Mouse (Mus musculus): ENCODE data around the gene Rad9b. TPM values are rescaled to one million over a fixed set of nuclear protein-coding genes. Genes with fewer than 3 reads are reported as not detected.
"Not testable (repeated sequence)": the region's sequence is repeated elsewhere in the genome, so short reads cannot be mapped to it uniquely, and the experiment has no call there.

The Rad9b gene
- total RNA-seq, 2 experiments from 2014 or later: 3.7 to 3.9 TPM

DNA sequence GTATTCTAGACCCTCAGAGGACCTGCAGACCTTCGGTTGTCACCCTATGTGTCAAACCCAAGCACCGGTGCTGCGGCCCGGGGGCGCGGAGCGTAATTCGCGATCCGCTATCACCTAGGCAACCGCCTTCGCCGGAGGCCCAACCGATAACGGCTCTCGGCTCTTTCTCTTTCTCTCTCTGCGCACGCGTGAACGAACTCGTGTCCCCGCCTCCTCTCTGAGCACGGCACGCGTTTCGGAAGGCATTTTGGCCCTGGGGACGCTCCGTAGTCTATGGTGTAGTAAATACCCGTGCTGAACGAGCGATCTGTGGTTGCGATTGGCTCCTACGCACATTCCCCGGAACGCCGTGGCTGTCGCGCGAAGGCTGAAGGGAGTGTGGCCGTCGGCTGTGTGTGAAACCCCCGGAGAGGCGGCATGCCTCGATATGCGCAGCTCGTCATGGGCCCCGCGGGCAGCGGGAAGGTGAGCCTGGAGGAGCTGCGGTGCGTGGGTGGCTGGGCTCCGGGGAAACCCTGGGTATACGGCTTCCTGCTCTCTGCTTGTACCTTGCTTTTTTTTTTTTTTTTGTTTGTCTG, 18.2 kb upstream of the Rad9b start, which contains the start of gene Fam216a:
Gene Fam216a (minus strand): TSS at position 173 of the 578 bp plus-strand sequence.
- peak; percentile 99 to 100 for DNase-seq (ENCODE audit: low spot score in 2 of 2)

DNA sequence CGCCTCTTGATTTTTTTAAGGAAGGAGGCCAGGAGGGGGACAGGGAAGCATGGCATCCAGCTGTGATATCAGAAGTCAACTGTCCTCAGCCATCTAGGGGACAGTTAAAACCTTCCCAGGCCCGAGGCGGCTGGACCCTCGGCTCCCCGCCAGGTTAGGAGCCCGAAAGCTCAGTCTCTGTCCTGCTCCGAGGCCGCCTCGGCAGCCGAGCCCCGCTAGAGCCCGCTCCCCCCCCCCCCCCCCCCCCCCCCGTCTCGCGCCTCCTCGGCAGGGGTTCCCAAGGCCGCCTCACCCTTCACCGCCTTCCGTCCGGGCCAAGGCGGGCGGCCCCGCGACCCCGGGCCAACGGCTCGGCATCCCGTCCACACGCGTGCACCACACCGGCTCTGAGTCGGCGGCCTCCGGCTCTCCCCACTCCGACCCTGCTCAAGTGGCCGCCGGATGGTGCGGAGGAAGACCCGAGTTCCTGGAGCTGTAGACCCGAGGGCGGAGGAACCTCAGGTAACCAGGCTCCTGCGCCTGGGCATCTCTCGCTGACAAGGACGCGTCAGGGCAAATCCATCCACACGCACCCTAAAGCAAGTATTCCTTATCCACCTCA, 17.7 kb upstream of the Rad9b start, which contains the start of gene Gpn3:
Gene Gpn3 (plus strand): TSS at position 286 of the 601 bp plus-strand sequence.
- no peak for DNase-seq (ENCODE audit: low spot score in 2 of 2)

- DNase-seq (ENCODE audit: low spot score in 2 of 2): peak in 1 of 2 experiments; percentile 16
Measured at GRCm38 (mm10) chr5:122354492-122355067, 547 bp upstream of the Rad9b start.

- no peak for DNase-seq (ENCODE audit: low spot score in 2 of 2)
Measured at GRCm38 (mm10) chr5:122345777-122346176, 8.3 kb downstream of the Rad9b start.

DNA sequence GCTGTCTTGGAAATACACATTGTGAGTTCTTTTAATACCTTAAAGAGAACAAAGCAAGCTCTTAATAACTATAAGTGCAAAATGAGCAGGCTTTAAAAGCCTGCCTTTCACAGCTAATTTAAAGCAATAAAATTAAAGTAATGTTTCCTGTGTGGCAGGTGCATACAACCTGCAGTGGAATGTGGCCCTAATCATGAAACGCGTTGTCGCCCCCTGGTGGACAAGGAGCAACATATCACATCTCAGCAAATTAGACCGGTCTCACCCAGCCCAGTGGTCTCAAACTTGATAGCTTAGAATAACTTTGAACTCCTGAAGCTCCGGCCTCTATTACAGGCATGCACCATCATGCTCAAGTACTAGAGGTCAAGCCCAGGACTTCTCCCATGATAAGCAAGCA, 9.8 kb downstream of the Rad9b start:
- DNase-seq (ENCODE audit: low spot score in 2 of 2): peak in 1 of 2 experiments; percentile 70

DNA sequence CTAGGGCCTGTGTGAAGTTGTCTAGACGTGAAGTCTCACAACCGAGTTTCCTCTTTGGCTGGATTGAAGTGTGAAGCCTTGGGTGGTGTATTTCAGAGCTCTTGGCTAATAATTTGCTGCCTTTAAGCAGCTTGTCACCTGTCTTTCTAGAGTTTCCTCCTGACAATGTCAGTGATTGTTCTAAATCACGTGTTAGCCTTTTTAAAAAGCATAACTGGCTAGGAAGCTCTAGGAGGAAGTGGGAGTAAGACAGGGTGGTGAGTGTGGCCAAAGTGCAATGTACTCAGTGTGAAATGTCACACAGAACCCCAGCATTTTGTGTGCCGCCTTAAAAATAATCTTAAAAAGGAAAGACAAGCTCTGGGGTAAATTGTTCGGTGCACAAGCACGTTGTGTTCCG, 10.3 kb downstream of the Rad9b start:
- DNase-seq (ENCODE audit: low spot score in 2 of 2): no peak

DNA sequence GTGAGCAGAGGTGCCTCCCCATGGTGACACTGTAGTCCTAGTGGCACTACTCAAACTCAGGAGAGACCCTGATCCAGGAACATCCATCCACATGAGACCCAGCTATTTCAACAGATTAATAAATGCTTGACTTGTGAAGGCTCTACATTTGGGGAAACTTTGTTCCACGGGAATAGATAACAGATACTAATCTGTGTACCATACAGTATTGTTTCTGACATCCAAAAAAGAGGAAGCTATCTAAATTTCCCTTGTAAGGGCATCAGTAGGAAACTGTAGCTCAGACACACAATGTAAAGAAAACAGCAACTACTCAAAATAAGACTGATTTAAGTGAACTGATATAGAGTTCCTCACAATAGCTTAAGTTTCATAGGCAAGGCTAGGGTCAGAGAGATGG, 11.2 kb downstream of the Rad9b start:
- no peak for DNase-seq (ENCODE audit: low spot score in 2 of 2)

GRCm38 (mm10) chr5:122336554-122337294, 17.3 kb downstream of the Rad9b start:
- no peak for DNase-seq (ENCODE audit: low spot score in 2 of 2)

GRCm38 (mm10) chr5:122334682-122335081, 19.4 kb downstream of the Rad9b start:
- no peak for DNase-seq (ENCODE audit: low spot score in 2 of 2)

- no peak for DNase-seq (ENCODE audit: low spot score in 2 of 2)
Measured at GRCm38 (mm10) chr5:122330269-122330668, 23.8 kb downstream of the Rad9b start.

DNA sequence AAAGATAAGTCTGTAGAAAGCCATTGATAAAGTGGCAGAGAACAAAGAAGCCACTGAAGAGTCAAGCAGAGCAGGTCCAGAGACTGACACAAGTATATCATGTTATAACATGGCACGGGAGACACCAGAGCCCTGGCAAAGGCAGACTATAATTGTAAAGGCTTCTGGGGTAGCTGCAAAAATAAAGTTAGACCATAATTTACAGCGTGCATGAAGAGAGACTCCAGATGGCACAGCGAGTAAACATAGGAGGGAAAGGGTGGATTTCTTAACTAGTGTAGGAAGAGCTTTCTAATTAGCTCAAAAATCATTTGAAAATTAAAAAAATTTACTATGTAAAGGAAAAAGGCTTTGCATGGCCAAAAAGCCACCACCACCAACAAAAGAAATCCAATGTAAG, 26.8 kb downstream of the Rad9b start:
- DNase-seq (ENCODE audit: low spot score in 2 of 2): peak in 1 of 2 experiments; percentile 52

DNA sequence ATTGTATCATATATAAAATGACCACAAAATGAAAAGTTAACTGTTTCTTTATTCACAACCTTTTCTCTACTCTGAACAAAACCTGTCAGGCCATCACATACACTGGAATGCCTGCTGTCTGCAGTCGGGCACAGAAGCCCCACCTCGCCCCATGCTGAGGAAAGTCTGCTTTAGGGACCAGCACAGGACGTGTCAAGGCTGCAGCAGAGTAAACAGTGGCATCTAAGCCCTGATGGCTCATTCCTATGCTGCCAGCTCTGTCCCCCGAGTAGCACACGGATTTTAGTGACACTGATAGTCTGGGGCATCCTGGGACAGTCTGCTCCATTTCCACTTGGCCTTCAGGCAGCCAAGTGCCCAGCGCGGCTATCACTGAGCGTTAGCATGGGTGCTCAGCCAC, 28.6 kb downstream of the Rad9b start:
- no peak for DNase-seq (ENCODE audit: low spot score in 2 of 2)

- peak; percentile 77 to 88 for DNase-seq (ENCODE audit: low spot score in 2 of 2)
Measured at GRCm38 (mm10) chr5:122324608-122325431, 29.2 kb downstream of the Rad9b start.

DNA sequence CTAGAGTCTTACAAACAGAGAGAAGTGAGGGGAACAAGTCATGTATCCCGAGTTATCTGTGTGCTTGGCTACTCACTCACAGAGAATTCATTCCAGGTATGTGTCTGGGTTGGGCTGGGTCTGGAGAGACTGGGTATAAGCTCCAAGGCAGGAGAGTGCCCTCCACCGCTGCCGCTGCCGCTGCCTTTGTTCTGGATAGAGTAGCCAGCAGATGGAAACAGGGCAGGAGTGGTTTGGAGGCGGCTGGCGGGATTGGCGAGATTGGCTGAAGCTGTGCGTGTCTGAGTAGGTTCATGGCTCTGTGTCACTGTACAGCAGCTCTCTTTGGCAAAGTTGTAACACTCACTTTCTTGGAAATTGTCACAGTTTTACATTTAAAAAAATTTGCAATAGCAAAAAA, 30.5 kb downstream of the Rad9b start:
- DNase-seq (ENCODE audit: low spot score in 2 of 2): no peak

- DNase-seq (ENCODE audit: low spot score in 2 of 2): no peak
Measured at GRCm38 (mm10) chr5:122320205-122320781, 33.7 kb downstream of the Rad9b start.

DNA sequence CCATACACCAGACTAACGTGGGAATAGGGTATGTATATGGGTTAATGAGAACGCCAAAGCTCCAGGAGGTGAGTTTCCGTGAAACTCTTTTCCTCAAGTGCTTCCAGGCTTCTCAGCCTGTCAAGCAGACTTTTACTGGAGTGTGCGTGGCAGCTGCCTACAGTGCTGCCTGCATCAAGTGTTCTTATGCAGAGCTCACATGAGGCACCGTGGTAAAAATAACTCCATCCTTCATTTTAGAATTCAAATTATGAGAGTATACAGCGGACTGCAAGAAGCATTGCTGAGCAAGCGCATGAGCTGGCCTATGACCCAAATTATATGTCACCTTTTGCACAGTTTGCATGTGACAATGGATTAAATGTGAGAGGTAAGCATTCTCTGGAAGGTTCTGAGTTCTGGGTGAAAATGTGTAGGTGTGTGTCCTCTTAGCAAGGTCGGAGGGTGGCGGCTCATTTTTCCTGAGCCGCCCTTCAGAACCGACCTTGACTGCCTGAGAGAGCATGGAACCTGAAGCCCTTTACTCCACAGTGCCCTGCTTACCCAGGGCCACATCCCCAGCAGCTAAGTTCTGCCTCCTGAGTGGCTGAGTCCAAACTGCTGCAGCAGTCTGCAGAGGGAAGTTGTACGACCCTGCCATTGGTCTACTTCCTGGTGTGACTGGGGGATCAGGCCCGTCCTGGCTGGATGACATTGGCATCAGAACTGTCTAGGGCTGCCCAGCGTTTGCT, 34.4 kb downstream of the Rad9b start:
- DNase-seq (ENCODE audit: low spot score in 2 of 2): peak in 1 of 2 experiments; percentile 59

- DNase-seq (ENCODE audit: low spot score in 2 of 2): not testable (repeated sequence)
Measured at GRCm38 (mm10) chr5:122318976-122319375, 35.1 kb downstream of the Rad9b start.

- DNase-seq (ENCODE audit: low spot score in 2 of 2): no peak
Measured at GRCm38 (mm10) chr5:122318100-122318499, 35.9 kb downstream of the Rad9b start.

DNA sequence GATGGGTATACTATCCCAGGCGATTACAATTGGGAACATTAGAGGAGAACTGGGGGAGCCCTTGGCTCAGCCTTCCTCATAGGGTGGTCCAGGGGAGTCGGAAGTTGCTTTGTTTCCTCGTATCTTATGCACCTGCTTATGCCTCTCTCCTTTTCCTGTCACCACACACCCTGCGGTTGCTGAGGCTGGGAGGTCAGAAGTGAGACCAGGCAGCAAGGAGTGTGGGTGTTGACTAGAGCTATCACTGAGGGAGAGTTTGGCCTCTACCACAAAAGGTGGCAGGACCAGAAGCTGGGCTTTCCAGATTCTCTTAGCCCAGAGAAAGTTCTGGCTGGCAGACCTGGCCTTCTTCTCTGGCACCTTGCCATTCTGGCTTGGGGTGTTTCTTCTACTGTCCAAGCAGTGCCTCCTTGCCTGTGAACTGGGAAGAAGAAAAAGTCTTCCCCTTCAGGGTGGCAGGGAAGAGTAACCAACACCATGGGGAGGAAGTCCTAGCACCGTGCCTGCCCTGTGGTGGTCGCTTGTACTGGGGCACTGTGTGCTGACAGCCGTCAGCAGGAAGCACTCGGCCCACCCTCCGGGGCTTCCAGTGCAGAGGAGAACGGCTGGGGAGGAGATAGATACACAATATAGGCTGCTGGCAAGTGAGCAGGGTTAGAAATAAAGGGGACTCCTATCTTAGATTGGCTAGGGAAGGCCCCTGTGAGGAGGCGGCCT, 36.5 kb downstream of the Rad9b start:
- no peak for DNase-seq (ENCODE audit: low spot score in 2 of 2)
